Mouse (Mus musculus) midbrain, postnatal 0 days (tissue): ENCODE measurements around the gene Dclk1. TPM values are rescaled to one million over a fixed set of nuclear protein-coding genes. Genes with fewer than 3 reads are reported as not detected.

Experiments
- ATAC-seq: fragments of 200-750 bp; cut with Nextera tagmentation; 2 replicates; pipeline ENCODE4 v1.8.0; 2017; ENCODE audit warnings: moderate number of reproducible peaks, mild to moderate bottlenecking, moderate TSS enrichment, moderate library complexity; ENCODE audit not compliant: low FRiP score
- DNase-seq: peaks from one replicate; pipeline ENCODE4 v3.0.0-alpha.2; 2015; ENCODE audit warnings: low spot score
- H3K27ac ChIP-seq: fragments of 300-500 bp; sonication (generic); 2 replicates; pipeline ENCODE4 v1.5.1; 2014; ENCODE audit warnings: low read depth, mild to moderate bottlenecking, low read length, mixed read lengths
- H3K27me3 ChIP-seq: fragments of 300-500 bp; sonication (generic); 2 replicates; pipeline ENCODE4 v1.6.1; 2014; ENCODE audit warnings: low read length, control low read depth, mixed read lengths; ENCODE audit not compliant: insufficient read depth
- H3K36me3 ChIP-seq: fragments of 300-500 bp; sonication (generic); 2 replicates; pipeline ENCODE4 v1.6.1; 2014; ENCODE audit warnings: low read length, control low read depth, mixed read lengths; ENCODE audit not compliant: insufficient read depth
- H3K4me1 ChIP-seq: fragments of 300-500 bp; sonication (generic); 2 replicates; pipeline ENCODE4 v1.6.1; 2014; ENCODE audit warnings: mild to moderate bottlenecking, control low read depth, antibody characterized with exemption, low read length, mixed read lengths; ENCODE audit not compliant: insufficient read depth
- H3K4me2 ChIP-seq: fragments of 300-500 bp; sonication (generic); 2 replicates; pipeline ENCODE4 v1.6.1; 2014; ENCODE audit warnings: low read depth, mild to moderate bottlenecking, low read length, mixed read lengths; ENCODE audit not compliant: poor library complexity, severe bottlenecking
- H3K4me3 ChIP-seq: fragments of 300-500 bp; sonication (generic); 2 replicates; pipeline ENCODE4 v1.5.1; 2014; ENCODE audit warnings: low read depth, mild to moderate bottlenecking, low read length, moderate library complexity
- H3K9ac ChIP-seq: fragments of 300-500 bp; sonication (generic); replicated peaks from 2 replicates; pipeline ENCODE4 v1.6.1; 2014; ENCODE audit warnings: mild to moderate bottlenecking, low read length, moderate library complexity, mixed read lengths; ENCODE audit not compliant: poor library complexity, severe bottlenecking
- H3K9me3 ChIP-seq: fragments of 300-500 bp; sonication (generic); 2 replicates; pipeline ENCODE4 v1.6.1; 2016; ENCODE audit warnings: low read length, control low read depth
- CTCF ChIP-seq: IDR thresholded peaks from 2 replicates; pipeline ENCODE4 v1.5.1; 2016; ENCODE audit warnings: antibody characterized with exemption, mild to moderate bottlenecking
- WGBS: fragments of 180-500 bp; shearing (Covaris S2); extraction: QIAGEN DNeasy Blood & Tissue Kit; methylation state at CpG from one replicate; pipeline ENCODE4 v1.1.7; 2014; 5-methylcytosine and 5-hydroxymethylcytosine counted together
- polyA plus RNA-seq: library from polyadenylated mRNA; unstranded; fragments of >200 nt; fragmentation: Nextera tagmentation; extraction: Ambion mirVana; gene quantifications from 2 replicates; pipeline ENCODE4 v1.2.1, GENCODE M21; 2015
- total RNA-seq: library from RNA; depleted of rRNA; stranded (reverse); fragments of >200 nt; gene quantifications from 2 replicates; pipeline ENCODE4 v1.2.3, GENCODE M21; 2014

Gene Dclk1
- total and polyA plus RNA-seq, 2 experiments from 2014 or later: 219 to 307 TPM

GRCm38 (mm10) chr3:55523735-55524477 is 281.7 kb downstream of the Dclk1 start:
- peak; percentile 84 for DNase-seq
- Histone ChIP-seq H3K4me2 (no peak overlapping the region; the same call in 1 of the 2 replicates), H3K9ac (no peak overlapping the region), H3K27me3 (no peaks in the 10 kb centered on the region), H3K9me3 (no peaks in the 10 kb centered on the region), H3K4me1 (peaks cover 22% of the 10 kb centered on the region), H3K4me3 (no peak overlapping the region), H3K36me3 (0 out of 2 replicates have a peak, but pooled peaks cover 2% of the 10 kb centered on the region), H3K27ac (peak overlapping the region; percentile 73)
- TF ChIP-seq CTCF: peak; percentile 60
- no peak for ATAC-seq
- WGBS: 16% methylated on average over 16 of the region's 16 CpGs

GRCm38 (mm10) chr3:55524491-55525195 is 282.5 kb downstream of the Dclk1 start:
- peak overlapping the region; percentile 73 for H3K27ac ChIP-seq
- H3K27me3 ChIP-seq: no peaks in the 10 kb centered on the region
- peaks cover 22% of the 10 kb centered on the region for H3K4me1 ChIP-seq
- H3K9me3 ChIP-seq: no peaks in the 10 kb centered on the region
- no peak overlapping the region for H3K4me2 ChIP-seq
- H3K36me3 ChIP-seq: no peaks in the 10 kb centered on the region
- H3K4me3 ChIP-seq: no peak overlapping the region
- peak; percentile 74 for DNase-seq
- WGBS: 40% methylated on average over 9 of the region's 9 CpGs
- no peak overlapping the region for H3K9ac ChIP-seq
- ATAC-seq: 0 out of 2 replicates have a peak, but pooled peaks have one; percentile 11
- no peak for TF ChIP-seq CTCF

DNA sequence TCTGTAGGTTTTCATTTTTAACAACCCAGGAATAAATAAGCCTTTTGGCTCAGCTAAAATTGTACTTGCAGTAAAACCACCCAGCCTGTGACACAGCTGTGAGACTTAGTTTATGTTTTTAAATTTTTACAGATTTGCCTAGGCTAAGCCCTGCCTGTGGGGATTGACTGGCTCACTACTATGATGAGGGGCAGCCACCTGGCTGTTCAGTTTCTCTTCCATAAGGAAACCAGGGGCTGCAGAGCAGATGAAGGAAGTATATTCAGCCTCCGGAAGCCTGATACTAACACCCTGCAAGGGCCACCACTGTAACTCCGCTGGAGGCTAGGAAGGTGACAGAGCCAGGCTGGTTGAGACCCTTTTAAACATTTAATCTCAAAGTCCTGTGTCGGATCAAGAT is 284.3 kb downstream of the Dclk1 start:
- no peak overlapping the region for H3K4me2 ChIP-seq
- no peak overlapping the region for H3K9ac ChIP-seq
- no peak for DNase-seq
- H3K4me3 ChIP-seq: no peak overlapping the region
- no peak overlapping the region for H3K27ac ChIP-seq
- 74% methylated on average over 3 of the region's 3 CpGs for WGBS
- H3K27me3 ChIP-seq: no peaks in the 10 kb centered on the region
- H3K4me1 ChIP-seq: peaks cover 23% of the 10 kb centered on the region
- H3K9me3 ChIP-seq: no peaks in the 10 kb centered on the region
- no peaks in the 10 kb centered on the region for H3K36me3 ChIP-seq
- no peak for TF ChIP-seq CTCF
- no peak for ATAC-seq

DNA sequence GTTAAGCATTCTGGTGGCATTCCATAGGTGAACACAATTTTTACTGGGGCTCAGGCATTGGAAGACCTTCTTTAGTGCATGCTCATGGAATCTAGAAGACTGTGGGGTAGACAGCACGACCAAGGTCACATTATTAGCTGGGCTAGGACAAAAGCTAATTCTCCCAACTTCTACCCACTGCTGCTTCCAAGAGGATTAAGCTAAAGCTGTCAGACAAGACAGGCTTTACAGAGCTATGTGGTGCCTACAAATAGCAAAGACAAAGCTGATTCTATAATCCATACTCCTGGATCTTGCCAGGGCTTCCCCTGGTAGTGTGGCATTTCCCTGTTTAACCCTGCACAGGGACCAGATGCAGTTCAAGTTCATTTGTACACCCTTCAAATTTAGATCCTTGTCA is 285.4 kb downstream of the Dclk1 start:
- DNase-seq (no peak), ATAC-seq (no peak)
- Histone ChIP-seq H3K4me3 (no peak overlapping the region), H3K27me3 (no peaks in the 10 kb centered on the region), H3K36me3 (no peaks in the 10 kb centered on the region), H3K4me1 (peaks cover 24% of the 10 kb centered on the region), H3K27ac (peak overlapping the region; percentile 21; the same call in 1 of the 2 replicates), H3K9me3 (no peaks in the 10 kb centered on the region), H3K4me2 (no peak overlapping the region), H3K9ac (no peak overlapping the region)
- 13% methylated on average over 1 of the region's 1 CpGs for WGBS
- TF ChIP-seq CTCF: no peak

GRCm38 (mm10) chr3:55528012-55528411 is 285.8 kb downstream of the Dclk1 start:
- Histone ChIP-seq H3K4me3 (no peak overlapping the region), H3K27me3 (no peaks in the 10 kb centered on the region), H3K9ac (no peak overlapping the region), H3K4me2 (no peak overlapping the region), H3K4me1 (peaks cover 24% of the 10 kb centered on the region), H3K27ac (peak overlapping the region; percentile 21; the same call in 1 of the 2 replicates), H3K9me3 (no peaks in the 10 kb centered on the region), H3K36me3 (no peaks in the 10 kb centered on the region)
- WGBS: 68% methylated on average over 5 of the region's 5 CpGs
- TF ChIP-seq CTCF: no peak
- DNase-seq: no peak
- ATAC-seq: no peak

DNA sequence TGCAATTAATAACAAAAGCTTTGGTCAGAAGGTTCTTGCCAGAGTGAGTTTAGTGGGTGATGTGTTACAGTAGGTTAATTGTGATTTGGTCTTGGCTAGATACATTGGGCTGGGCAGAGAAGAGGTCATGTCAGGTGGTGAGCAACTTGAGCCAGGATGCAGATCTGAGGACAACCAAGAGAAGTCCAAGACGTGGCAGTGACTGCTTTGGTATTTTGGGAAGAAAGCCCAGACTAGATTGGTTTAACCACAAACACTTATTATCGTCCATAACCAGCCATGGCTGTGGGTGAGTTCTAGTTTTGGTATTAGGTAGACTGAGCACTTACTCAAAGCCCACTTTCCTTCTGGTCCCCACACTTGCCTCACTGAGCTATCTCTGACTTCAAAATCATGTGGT is 287.2 kb downstream of the Dclk1 start:
- DNase-seq (no peak), ATAC-seq (no peak)
- Histone ChIP-seq H3K9me3 (no peaks in the 10 kb centered on the region), H3K27me3 (no peaks in the 10 kb centered on the region), H3K4me2 (no peak overlapping the region), H3K36me3 (0 out of 2 replicates have a peak, but pooled peaks cover 5% of the 10 kb centered on the region), H3K27ac (no peak overlapping the region), H3K9ac (no peak overlapping the region), H3K4me3 (no peak overlapping the region), H3K4me1 (peaks cover 21% of the 10 kb centered on the region)
- 88% methylated on average over 2 of the region's 2 CpGs for WGBS
- TF ChIP-seq CTCF: no peak
